Mouse (Mus musculus) megakaryocyte, embryonic 14.5 days (primary cell): ENCODE data around the gene Tekt4.

Source experiments
- FLI1 ChIP-seq: IDR thresholded peaks from 2 replicates; pipeline ENCODE4 v1.6.1; 2012; ENCODE audit warnings: low read length, inconsistent platforms, mixed read lengths
- GATA1 ChIP-seq: IDR thresholded peaks from 3 replicates; pipeline ENCODE4 v1.6.1; 2012; ENCODE audit warnings: mixed read lengths, low read length, inconsistent platforms, borderline replicate concordance

GRCm38 (mm10) chr17:25445074-25445473 is 9.3 kb upstream of the Tekt4 start:
- TF ChIP-seq GATA1 (no peak), FLI1 (no peak)
